Mouse (Mus musculus): ENCODE data around the gene Kif1a. TPM values are rescaled to one million over a fixed set of nuclear protein-coding genes. Genes with fewer than 3 reads are reported as not detected.

Gene Kif1a
- total and polyA plus RNA-seq, 2 experiments from 2014 or later = 7.2 to 15.6 TPM

DNA sequence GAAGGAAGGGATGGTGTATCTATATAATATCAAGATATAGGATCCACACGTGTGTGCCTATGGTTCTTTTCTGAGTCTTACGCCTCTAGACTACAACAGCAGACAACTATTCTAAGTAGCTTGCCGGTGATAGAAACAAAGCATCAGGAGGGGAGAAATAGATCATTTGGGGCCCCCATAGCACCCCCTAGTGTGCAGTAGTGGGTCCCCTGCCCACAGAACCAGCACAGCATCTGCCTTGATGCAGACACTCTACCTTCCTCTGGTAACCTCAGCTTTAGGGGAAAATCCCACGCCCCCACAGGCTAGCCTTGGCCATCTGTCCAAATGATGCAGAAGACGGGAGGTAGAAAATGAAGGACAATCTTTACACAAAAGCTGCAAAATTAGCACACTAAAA, 116.8 kb downstream of the Kif1a start:
- Histone ChIP-seq H3K27ac (ENCODE audit: low read depth) (no peak overlapping the region), H3K27me3 (ENCODE audit: control insufficient read depth, insufficient read depth, low read length) (no peaks in the 10 kb centered on the region), H3K4me1 (ENCODE audit: control insufficient read depth, insufficient read depth) (peaks cover 2% of the 10 kb centered on the region; the same call in 1 of the 2 replicates), H3K4me2 (ENCODE audit: low read depth, low read length) (no peak overlapping the region), H3K9me3 (replicated peaks; ENCODE audit: control insufficient read depth, low read length) (no peaks in the 10 kb centered on the region), H3K9ac (replicated peaks; ENCODE audit: low read depth, low read length) (no peak overlapping the region), H3K4me3 (ENCODE audit: low read depth, low read length) (no peak overlapping the region), H3K36me3 (replicated peaks; ENCODE audit: control insufficient read depth, insufficient read depth, low read length) (no peaks in the 10 kb centered on the region)
- TF ChIP-seq EP300 (IDR thresholded peaks at IDR 0.05; ENCODE audit: low read depth) (no peak), CTCF (IDR thresholded peaks at IDR 0.05; ENCODE audit: low read depth) (no peak)
- WGBS = 84% methylated on average over 5 of the region's 5 CpGs
- ATAC-seq (ENCODE audit: insufficient read depth, low read depth) (no peak), DNase-seq (ENCODE audit: low spot score) (no peak)

DNA sequence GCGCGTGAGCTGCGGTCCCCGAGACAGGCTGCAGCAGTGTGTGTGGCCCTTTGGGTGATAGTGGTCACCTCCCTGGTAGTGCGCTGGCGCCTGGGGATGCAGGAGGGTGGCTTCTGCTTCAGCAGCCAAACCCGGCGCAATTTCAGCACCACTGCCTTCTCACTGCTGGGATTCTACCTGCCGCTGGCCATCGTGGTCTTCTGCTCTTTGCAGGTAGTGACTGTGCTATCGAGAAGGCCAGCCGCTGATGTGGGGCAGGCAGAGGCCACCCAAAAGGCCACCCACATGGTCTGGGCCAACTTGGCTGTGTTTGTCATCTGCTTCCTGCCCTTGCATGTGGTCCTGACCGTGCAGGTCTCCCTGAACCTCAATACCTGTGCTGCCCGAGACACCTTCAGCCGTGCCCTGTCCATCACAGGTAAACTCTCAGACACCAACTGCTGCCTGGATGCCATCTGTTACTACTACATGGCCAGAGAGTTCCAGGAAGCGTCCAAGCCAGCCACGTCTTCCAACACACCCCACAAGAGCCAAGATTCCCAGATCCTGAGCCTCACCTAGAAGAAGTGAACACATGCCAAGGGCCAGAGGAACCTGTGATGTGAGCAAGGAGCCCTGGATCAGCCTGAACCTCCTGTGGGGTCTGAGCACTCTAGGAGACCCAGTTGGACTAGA, 118.7 kb downstream of the Kif1a start:
- Histone ChIP-seq H3K9me3 (replicated peaks; ENCODE audit: control insufficient read depth, low read length) (no peaks in the 10 kb centered on the region), H3K9ac (replicated peaks; ENCODE audit: low read depth, low read length) (no peak overlapping the region), H3K27me3 (ENCODE audit: control insufficient read depth, insufficient read depth, low read length) (0 out of 2 replicates have a peak, but pooled peaks cover 3% of the 10 kb centered on the region), H3K27ac (ENCODE audit: low read depth) (no peak overlapping the region), H3K36me3 (replicated peaks; ENCODE audit: control insufficient read depth, insufficient read depth, low read length) (no peaks in the 10 kb centered on the region), H3K4me1 (ENCODE audit: control insufficient read depth, insufficient read depth) (peaks cover 12% of the 10 kb centered on the region; the same call in 1 of the 2 replicates), H3K4me2 (ENCODE audit: low read depth, low read length) (no peak overlapping the region), H3K4me3 (ENCODE audit: low read depth, low read length) (no peak overlapping the region)
- TF ChIP-seq CTCF (IDR thresholded peaks at IDR 0.05; ENCODE audit: low read depth) (no peak), EP300 (IDR thresholded peaks at IDR 0.05; ENCODE audit: low read depth) (no peak)
- ATAC-seq (ENCODE audit: insufficient read depth, low read depth) = no peak
- WGBS = 91% methylated on average over 17 of the region's 17 CpGs
- no peak for DNase-seq (ENCODE audit: low spot score)

GRCm38 (mm10) chr1:92981056-92981845, 120.5 kb downstream of the Kif1a start:
- Histone ChIP-seq H3K36me3 (replicated peaks; ENCODE audit: control insufficient read depth, insufficient read depth, low read length) (no peaks in the 10 kb centered on the region), H3K4me1 (ENCODE audit: control insufficient read depth, insufficient read depth) (peaks cover 14% of the 10 kb centered on the region; the same call in 1 of the 2 replicates), H3K27ac (ENCODE audit: low read depth) (0 out of 2 replicates have a peak overlapping the region, but pooled peaks have one; percentile 3), H3K4me3 (ENCODE audit: low read depth, low read length) (no peak overlapping the region), H3K4me2 (ENCODE audit: low read depth, low read length) (no peak overlapping the region), H3K9me3 (replicated peaks; ENCODE audit: control insufficient read depth, low read length) (no peaks in the 10 kb centered on the region), H3K9ac (replicated peaks; ENCODE audit: low read depth, low read length) (no peak overlapping the region), H3K27me3 (ENCODE audit: control insufficient read depth, insufficient read depth, low read length) (0 out of 2 replicates have a peak, but pooled peaks cover 3% of the 10 kb centered on the region)
- peak; percentile 56 for ATAC-seq (ENCODE audit: insufficient read depth, low read depth)
- peak; percentile 72 for DNase-seq (ENCODE audit: low spot score)
- WGBS = 77% methylated on average over 7 of the region's 7 CpGs
- no peak for TF ChIP-seq CTCF (IDR thresholded peaks at IDR 0.05; ENCODE audit: low read depth)
- peak; percentile 58; the same call in 1 of the 2 replicates for TF ChIP-seq EP300 (IDR thresholded peaks at IDR 0.05; ENCODE audit: low read depth)

- H3K4me2 ChIP-seq (ENCODE audit: low read depth, low read length) = no peak overlapping the region
- H3K27me3 ChIP-seq (ENCODE audit: control insufficient read depth, insufficient read depth, low read length) = 0 out of 2 replicates have a peak, but pooled peaks cover 3% of the 10 kb centered on the region
- no peak overlapping the region for H3K9ac ChIP-seq (replicated peaks; ENCODE audit: low read depth, low read length)
- H3K36me3 ChIP-seq (replicated peaks; ENCODE audit: control insufficient read depth, insufficient read depth, low read length) = no peaks in the 10 kb centered on the region
- no peak overlapping the region for H3K27ac ChIP-seq (ENCODE audit: low read depth)
- peaks cover 20% of the 10 kb centered on the region; the same call in 1 of the 2 replicates for H3K4me1 ChIP-seq (ENCODE audit: control insufficient read depth, insufficient read depth)
- H3K4me3 ChIP-seq (ENCODE audit: low read depth, low read length) = no peak overlapping the region
- ATAC-seq (ENCODE audit: insufficient read depth, low read depth) (peak; percentile 10; the same call in 1 of the 2 replicates), DNase-seq (ENCODE audit: low spot score) (no peak)
- no peaks in the 10 kb centered on the region for H3K9me3 ChIP-seq (replicated peaks; ENCODE audit: control insufficient read depth, low read length)
- TF ChIP-seq CTCF (IDR thresholded peaks at IDR 0.05; ENCODE audit: low read depth) (no peak), EP300 (IDR thresholded peaks at IDR 0.05; ENCODE audit: low read depth) (no peak)
- 23% methylated on average over 11 of the region's 11 CpGs for WGBS
Measured at GRCm38 (mm10) chr1:92979073-92979602, 122.6 kb downstream of the Kif1a start.

- ATAC-seq (ENCODE audit: insufficient read depth, low read depth) (no peak), DNase-seq (ENCODE audit: low spot score) (no peak)
- Histone ChIP-seq H3K9me3 (replicated peaks; ENCODE audit: control insufficient read depth, low read length) (no peaks in the 10 kb centered on the region), H3K27ac (ENCODE audit: low read depth) (no peak overlapping the region), H3K27me3 (ENCODE audit: control insufficient read depth, insufficient read depth, low read length) (0 out of 2 replicates have a peak, but pooled peaks cover 3% of the 10 kb centered on the region), H3K4me2 (ENCODE audit: low read depth, low read length) (no peak overlapping the region), H3K9ac (replicated peaks; ENCODE audit: low read depth, low read length) (no peak overlapping the region), H3K4me1 (ENCODE audit: control insufficient read depth, insufficient read depth) (peaks cover 20% of the 10 kb centered on the region; the same call in 1 of the 2 replicates), H3K4me3 (ENCODE audit: low read depth, low read length) (no peak overlapping the region), H3K36me3 (replicated peaks; ENCODE audit: control insufficient read depth, insufficient read depth, low read length) (no peaks in the 10 kb centered on the region)
- WGBS = 37% methylated on average over 7 of the region's 7 CpGs
- TF ChIP-seq EP300 (IDR thresholded peaks at IDR 0.05; ENCODE audit: low read depth) (no peak), CTCF (IDR thresholded peaks at IDR 0.05; ENCODE audit: low read depth) (no peak)
Measured at GRCm38 (mm10) chr1:92978645-92979044, 123.1 kb downstream of the Kif1a start.

All from heart, postnatal 0 days (tissue).